Mouse (Mus musculus): ENCODE data around the gene Nr4a3.

Gene Nr4a3

GRCm38 (mm10) chr4:48110331-48110730 lies 65.4 kb downstream of the Nr4a3 start:
- DNase-seq (ENCODE audit: low read depth, low spot score), result no peak

GRCm38 (mm10) chr4:48116191-48116590 lies 71.2 kb downstream of the Nr4a3 start:
- no peak for DNase-seq (ENCODE audit: low read depth, low spot score)

- no peak for DNase-seq (ENCODE audit: low read depth, low spot score)
Observed at GRCm38 (mm10) chr4:48124416-48124772, 79.4 kb downstream of the Nr4a3 start.

- peak; percentile 76 for DNase-seq (ENCODE audit: low read depth, low spot score)
Observed at GRCm38 (mm10) chr4:48124773-48125469, 80.0 kb downstream of the Nr4a3 start, which contains the start of gene Stx17. Stx17 (plus strand) TSS chr4:48124915.

GRCm38 (mm10) chr4:48130314-48130713 lies 85.4 kb downstream of the Nr4a3 start:
- no peak for DNase-seq (ENCODE audit: low read depth, low spot score)

GRCm38 (mm10) chr4:48131606-48132005 lies 86.7 kb downstream of the Nr4a3 start:
- no peak for DNase-seq (ENCODE audit: low read depth, low spot score)

- no peak for DNase-seq (ENCODE audit: low read depth, low spot score)
Observed at GRCm38 (mm10) chr4:48132721-48133120, 87.8 kb downstream of the Nr4a3 start.
